Mouse (Mus musculus): ENCODE results near the gene Klhl3.

- TF ChIP-seq CTCF (IDR thresholded peaks at IDR 0.05; ENCODE audit: low read depth) (no peak), EP300 (optimal IDR thresholded peaks at IDR 0.05) (no peak)
These were observed 147.7 kb downstream of the Klhl3 start for GRCm38 (mm10) chr13:57965658-57966057.
